Mouse (Mus musculus) heart, postnatal 25 days (tissue): ENCODE data around the gene Serpina3c. TPM values are rescaled to one million over a fixed set of nuclear protein-coding genes. Genes with fewer than 3 reads are reported as not detected.
"Not testable (repeated sequence)": the region's sequence is repeated elsewhere in the genome, so short reads cannot be mapped to it uniquely, and the experiment has no call there.

Source experiments
- DNase-seq: peaks from one replicate; pipeline ENCODE4 v3.0.0; 2022; ENCODE audit warnings: low spot score
- intact Hi-C: fragments of 180-260 bp; cut with DNase I; formaldehyde crosslinking; loops from one replicate; pipeline ENCODE4 v1.15.1; 2025
- total RNA-seq, 2 experiments: library from RNA; stranded (reverse); gene quantifications; 2 replicates each; pipeline ENCODE4 v1.2.3; 2021

The Serpina3c gene
- total RNA-seq, 2 experiments from 2014 or later = 0.57 to 1.0 TPM

- intact Hi-C loops = no loop called here
- no peak for DNase-seq
These were observed 30.6 kb downstream of the Serpina3c start for GRCm38 (mm10) chr12:104123097-104123496.

GRCm38 (mm10) chr12:104114921-104115579 is 38.6 kb downstream of the Serpina3c start:
- no peak for DNase-seq
- intact Hi-C loops = no loop called here

GRCm38 (mm10) chr12:104112333-104112732 is 41.3 kb downstream of the Serpina3c start, which contains the start of gene Serpina3a:
Gene Serpina3a (plus strand): TSS chr12:104112724.
- intact Hi-C loops, DNase-seq: not testable (repeated sequence)

DNA sequence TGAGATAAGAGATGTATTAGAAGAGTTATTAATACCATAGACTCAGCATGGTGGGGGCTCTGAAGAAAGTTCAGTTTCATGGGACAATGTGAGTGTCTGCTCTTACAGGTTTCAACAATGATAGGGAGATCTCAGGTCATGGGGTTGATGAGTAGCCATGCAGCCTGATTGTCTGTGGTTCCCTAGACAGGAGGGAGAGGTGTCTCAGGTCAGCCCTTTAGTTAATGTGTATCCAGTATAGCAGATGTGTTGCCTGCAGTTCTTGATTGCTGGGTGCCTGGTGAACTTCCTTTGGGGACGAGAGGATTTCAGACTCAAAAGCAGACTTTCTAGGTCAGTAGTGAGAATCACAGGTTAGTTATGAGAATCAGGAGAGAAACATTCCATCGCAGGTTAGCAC is 45.2 kb downstream of the Serpina3c start:
- intact Hi-C loops = no loop called here
- DNase-seq = no peak

DNA sequence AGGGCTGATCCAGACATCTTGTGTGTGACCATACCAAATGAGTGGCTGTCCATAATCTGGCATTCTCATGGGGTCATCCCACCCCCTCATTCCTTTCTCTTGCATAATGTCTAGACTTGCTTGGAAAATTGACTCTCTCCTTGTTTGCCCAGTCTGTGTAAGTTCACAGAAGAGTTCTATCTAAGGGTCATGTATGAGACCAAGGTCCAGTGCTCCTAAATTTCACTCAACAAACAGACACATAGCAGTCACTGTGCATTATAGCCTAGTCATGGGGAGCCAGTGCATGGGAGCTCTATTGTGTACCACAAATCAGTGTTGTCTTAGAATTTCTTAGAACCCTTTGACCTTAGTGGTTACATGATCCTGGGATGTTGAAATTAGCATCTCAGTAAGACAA is 46.8 kb downstream of the Serpina3c start:
- intact Hi-C loops = no loop called here
- DNase-seq = no peak

GRCm38 (mm10) chr12:104105847-104106246 is 47.8 kb downstream of the Serpina3c start:
- intact Hi-C loops = no loop called here
- no peak for DNase-seq

DNA sequence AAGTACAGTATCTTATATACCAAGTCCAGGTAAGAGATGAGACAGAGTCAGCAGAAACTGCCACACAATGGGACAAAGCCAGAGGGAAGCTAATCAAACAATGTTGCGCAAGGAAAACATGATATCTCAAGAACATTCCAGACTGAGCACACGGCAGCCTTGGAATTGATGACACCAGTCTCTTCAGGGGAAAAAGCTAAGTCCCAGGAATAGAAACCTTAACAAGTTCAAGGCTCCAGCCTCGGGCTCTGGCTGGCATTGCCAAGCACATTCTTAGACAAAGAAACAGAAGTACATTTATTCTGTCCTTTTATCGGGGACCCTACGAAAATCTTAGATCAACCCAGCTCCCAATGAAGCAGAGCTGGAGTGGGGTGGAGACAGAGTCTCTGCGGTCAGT is 52.9 kb downstream of the Serpina3c start, which contains the start of gene Serpina5:
TSS of gene Serpina5 (plus strand) at position 346 of the 400 bp plus-strand sequence.
- no peak for DNase-seq
- intact Hi-C loops = no loop called here

Other genes with a start within 250 kb of the Serpina3c start
- gene Serpina1c, start 249.0 kb downstream of the Serpina3c start, total RNA-seq = not detected
- gene Serpina1e, start 194.9 kb downstream of the Serpina3c start, total RNA-seq = under 1 TPM in 1 of 2 experiments, not detected in 1; 0.20 TPM
- gene Serpina11, start 163.9 kb downstream of the Serpina3c start, total RNA-seq = not detected
- under 1 TPM; 0.08 to 0.13 TPM for gene Serpina9, start 140.1 kb downstream of the Serpina3c start, total RNA-seq
- not detected for gene Serpina12, start 109.4 kb downstream of the Serpina3c start, total RNA-seq
- not detected for gene Serpina5, start 52.8 kb downstream of the Serpina3c start, total RNA-seq
- gene Serpina3a, start 41.1 kb downstream of the Serpina3c start, total RNA-seq = not detected
- not detected for gene Serpina3b, start 25.9 kb downstream of the Serpina3c start, total RNA-seq
- under 1 TPM in 1 of 2 experiments, not detected in 1; 0.14 TPM for gene Serpina3f, start 60.7 kb upstream of the Serpina3c start, total RNA-seq
- gene Serpina3g, start 82.4 kb upstream of the Serpina3c start, total RNA-seq = 1 to 10 TPM in 1 of 2 experiments, under 1 TPM in 1; 0.57 to 1.1 TPM
- gene Serpina3i, start 109.3 kb upstream of the Serpina3c start, total RNA-seq = under 1 TPM in 1 of 2 experiments, not detected in 1; 0.73 TPM
- gene Serpina3j, start 160.7 kb upstream of the Serpina3c start, total RNA-seq = not detected
- gene Serpina3k, start 184.6 kb upstream of the Serpina3c start, total RNA-seq = not detected
- gene Serpina3m, start 184.6 kb upstream of the Serpina3c start, total RNA-seq = not detected